Mouse (Mus musculus) left cerebral cortex, postnatal 25 days (tissue): ENCODE data around the gene Slc25a47. TPM values are rescaled to one million over a fixed set of nuclear protein-coding genes. Genes with fewer than 3 reads are reported as not detected.

Source experiments
- DNase-seq, 2 experiments: peaks; one replicate each; pipeline ENCODE4 v3.0.0; 2022; ENCODE audit warnings: low spot score in 2 of 2, mixed read lengths in 1 of 2
- intact Hi-C: fragments of 180-260 bp; cut with DNase I; formaldehyde crosslinking; loops from one replicate; pipeline ENCODE4 v1.15.1; 2025
- total RNA-seq, 2 experiments: library from RNA; stranded (reverse); gene quantifications; 2 replicates each; pipeline ENCODE4 v1.2.3; 2021

Gene Slc25a47
- total RNA-seq, 2 experiments from 2014 or later = 9.5 to 11.4 TPM

DNA sequence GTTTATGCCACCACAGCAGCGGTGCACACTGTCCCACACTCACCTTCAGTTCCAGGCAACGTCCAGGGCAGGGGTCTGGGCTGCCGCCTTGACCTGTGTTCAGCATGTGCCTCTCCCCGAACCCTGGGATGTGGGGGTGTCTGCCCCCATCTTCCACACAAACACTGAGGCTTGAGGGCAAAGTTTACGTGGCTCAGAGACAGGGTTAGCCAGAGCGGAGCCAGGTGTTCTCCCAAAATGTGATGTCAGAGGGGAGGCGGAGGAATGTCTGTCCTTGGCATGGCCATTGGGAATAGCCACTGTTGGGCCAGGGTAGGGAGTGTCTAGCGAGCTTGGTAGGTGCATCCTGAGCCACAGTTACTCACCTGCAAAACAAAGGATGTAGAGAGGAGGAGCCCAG is 17.0 kb downstream of the Slc25a47 start:
- intact Hi-C loops = no loop called here
- no peak for DNase-seq

GRCm38 (mm10) chr12:108855081-108855480 is 19.2 kb downstream of the Slc25a47 start:
- DNase-seq = no peak
- intact Hi-C loops = no loop called here

DNA sequence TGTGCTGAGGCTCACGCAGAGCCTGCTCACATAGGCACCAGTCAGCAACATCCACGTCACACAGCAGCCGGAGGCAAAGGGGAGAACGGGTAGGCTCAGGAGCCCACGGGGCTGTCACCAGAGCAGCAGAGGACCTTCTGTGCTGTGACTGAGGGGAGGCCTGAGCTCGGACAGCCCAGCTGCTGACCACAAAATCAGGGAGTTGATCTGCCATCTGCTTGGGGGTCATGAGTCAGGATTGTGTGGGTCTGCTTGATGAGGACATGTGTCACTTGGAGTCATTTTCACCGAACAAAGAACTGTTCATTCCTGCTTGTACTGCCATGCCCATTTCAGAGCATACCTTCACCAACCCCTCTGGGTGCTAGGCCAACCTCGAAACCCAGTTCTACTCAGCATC is 20.3 kb downstream of the Slc25a47 start:
- no peak for DNase-seq
- intact Hi-C loops = no loop called here

DNA sequence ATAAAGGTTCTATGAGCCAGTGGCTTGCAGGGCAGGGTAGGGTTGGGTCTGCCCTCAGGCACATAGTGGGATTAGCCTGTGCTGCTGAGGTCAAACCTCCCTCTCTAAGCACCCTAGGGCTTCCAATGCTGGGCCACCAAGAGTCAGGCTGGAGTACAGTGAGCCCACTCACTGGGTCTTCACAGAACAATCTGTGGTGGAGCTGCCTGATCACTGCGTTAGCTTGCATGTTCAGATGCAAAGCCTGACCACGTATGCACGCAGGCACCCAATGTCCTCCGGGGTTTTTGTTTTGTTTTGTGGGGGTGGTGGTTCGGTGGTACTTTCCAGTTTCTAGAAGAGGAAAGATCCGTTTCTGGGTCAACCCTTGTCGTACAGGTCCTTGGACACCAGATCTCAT is 21.3 kb downstream of the Slc25a47 start:
- intact Hi-C loops = no loop called here
- no peak for DNase-seq

- intact Hi-C loops = no loop called here
- no peak for DNase-seq
These were observed 21.8 kb downstream of the Slc25a47 start for GRCm38 (mm10) chr12:108857589-108858184.

GRCm38 (mm10) chr12:108858486-108858885 is 22.6 kb downstream of the Slc25a47 start:
- intact Hi-C loops = no loop called here
- no peak for DNase-seq

DNA sequence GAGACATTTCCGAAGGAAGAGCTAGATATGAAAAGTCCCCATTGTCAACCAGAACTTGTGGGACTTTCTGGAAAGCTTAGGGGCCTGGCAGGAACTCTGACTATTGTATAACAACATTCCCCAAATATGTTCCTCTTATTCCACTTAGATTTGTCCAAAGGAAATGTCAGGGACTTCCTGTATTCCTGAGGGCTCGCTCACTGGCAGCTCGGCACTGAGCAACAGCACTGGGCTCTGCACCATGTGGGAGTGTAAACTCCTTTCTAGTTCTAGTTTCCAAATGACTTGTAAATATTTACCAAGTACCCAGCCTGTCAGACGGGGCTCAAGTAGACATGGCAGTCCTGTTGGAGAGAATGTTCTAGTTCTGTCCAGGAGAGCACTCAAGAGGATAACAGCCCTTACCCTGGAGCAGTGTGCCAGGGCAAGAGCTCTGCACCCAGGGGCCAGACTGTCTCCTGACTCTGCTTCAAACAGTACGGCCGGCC is 29.2 kb downstream of the Slc25a47 start:
- no peak for DNase-seq
- intact Hi-C loops = no loop called here

- DNase-seq = no peak
- intact Hi-C loops = no loop called here
These were observed 33.7 kb downstream of the Slc25a47 start for GRCm38 (mm10) chr12:108869575-108869974.

DNA sequence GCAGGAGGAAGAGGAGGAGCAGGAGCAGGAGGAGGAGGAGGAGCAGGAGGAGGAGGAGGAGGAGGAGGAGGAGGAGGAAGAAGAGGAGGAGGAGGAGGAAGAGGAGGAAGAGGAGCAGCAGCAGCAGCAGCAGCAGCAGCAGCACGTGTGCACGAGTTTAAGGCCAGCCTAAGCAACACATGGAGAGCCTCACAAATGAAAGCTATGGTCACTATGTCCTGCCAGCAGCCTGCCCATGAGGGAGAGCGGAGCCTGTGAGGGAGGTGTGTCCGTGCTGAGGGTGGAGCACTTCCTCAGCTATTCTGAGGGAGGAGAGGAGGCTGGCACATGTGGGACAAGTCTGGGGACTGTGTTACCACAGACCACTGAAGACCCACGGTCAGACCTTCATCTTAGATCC is 37.3 kb downstream of the Slc25a47 start:
- intact Hi-C loops = no loop called here
- DNase-seq = no peak

GRCm38 (mm10) chr12:108879138-108879537 is 43.3 kb downstream of the Slc25a47 start:
- DNase-seq = no peak
- intact Hi-C loops = no loop called here

DNA sequence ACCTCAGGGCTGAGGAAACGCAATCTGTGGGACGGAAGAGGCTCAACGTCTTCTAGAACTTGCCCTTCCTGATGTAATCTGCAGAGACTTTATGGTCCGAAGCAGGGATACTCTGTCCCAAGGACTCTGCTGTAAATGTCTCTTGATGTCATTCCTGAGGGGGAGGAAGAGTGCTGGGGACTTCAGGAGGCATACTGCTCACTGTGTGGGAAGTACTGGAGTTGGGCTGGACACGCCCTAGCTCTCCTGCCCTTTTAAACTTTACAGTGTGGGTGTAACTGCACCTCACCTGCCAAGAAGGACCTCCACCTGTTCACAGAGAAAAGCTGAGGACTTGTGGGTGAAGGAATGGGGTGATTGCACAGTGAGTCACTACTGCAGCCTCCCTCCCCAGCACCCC is 44.8 kb downstream of the Slc25a47 start:
- intact Hi-C loops = no loop called here
- no peak for DNase-seq

- no peak for DNase-seq
- intact Hi-C loops = no loop called here
These were observed 45.3 kb downstream of the Slc25a47 start for GRCm38 (mm10) chr12:108881192-108881591.

DNA sequence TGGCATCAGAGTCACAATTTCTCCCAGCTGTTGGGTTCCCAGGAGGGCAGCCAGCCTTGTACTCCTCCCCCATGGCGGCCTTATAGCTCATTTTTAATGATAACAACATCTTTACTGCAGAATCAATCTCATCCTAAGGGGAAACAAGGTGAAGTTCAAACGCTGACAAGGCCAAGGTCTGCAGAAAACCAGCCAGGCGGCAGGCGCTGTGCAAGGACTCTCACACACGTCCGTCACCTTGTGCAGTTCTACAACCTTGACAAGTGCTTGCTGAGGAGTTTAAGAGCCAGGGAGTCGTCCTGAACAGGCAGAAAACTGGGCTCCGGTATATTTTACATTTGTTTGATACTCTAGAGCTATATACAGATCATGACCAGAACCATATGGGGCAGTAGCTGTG is 46.9 kb downstream of the Slc25a47 start:
- DNase-seq = no peak
- intact Hi-C loops = no loop called here

- DNase-seq = no peak
- intact Hi-C loops = no loop called here
These were observed 50.1 kb downstream of the Slc25a47 start for GRCm38 (mm10) chr12:108885906-108886305.

- DNase-seq = no peak
These were observed 51.2 kb downstream of the Slc25a47 start for GRCm38 (mm10) chr12:108887077-108887476.

GRCm38 (mm10) chr12:108888632-108889031 is 52.8 kb downstream of the Slc25a47 start:
- intact Hi-C loops = no loop called here

More at GRCm38 (mm10) chr12:108887077-108887476, 51.2 kb downstream of the Slc25a47 start:
- intact Hi-C loops = no loop called here

DNA sequence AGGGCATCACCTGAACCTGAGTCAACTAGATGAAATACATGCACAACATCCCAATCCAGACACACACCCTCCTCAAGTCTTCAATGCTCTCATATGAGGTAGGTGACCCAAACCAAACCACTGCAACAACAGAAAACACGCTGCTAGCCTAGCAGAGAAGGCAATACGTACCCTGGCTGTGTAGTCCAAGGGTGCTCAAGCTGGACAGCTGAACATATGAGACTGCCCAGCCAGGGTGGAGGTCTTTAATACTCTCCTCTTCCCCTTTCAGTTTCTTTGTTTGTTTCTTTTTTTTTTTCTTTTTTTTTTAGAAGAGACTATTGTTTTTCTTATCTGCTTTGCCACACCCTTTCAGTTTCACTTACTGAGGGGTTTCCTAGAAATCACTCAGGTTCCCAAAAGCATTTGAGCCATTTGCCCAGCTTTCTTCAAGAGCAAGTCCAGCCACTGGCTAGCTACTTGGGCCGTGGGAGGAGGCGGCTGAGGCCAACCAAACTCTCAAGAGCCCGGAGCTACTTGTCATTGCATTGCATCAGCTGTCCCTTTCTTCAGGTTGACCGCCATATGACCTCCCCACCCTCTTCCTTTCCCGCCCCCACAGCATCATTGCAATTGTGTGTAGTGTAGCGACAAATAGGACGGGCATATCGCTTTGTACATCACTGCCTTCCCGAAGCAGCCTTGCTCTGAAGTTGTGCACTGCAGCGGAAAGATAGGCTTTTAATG is 57.3 kb downstream of the Slc25a47 start, which contains the start of gene Wdr25:
TSS of gene Wdr25 (plus strand) at position 643 of the 726 bp plus-strand sequence.
- intact Hi-C loops = no loop called here
- no peak for DNase-seq

More at GRCm38 (mm10) chr12:108888632-108889031, 52.8 kb downstream of the Slc25a47 start:
- no peak for DNase-seq

GRCm38 (mm10) chr12:108893715-108894431 is 58.0 kb downstream of the Slc25a47 start, which contains the start of gene Wars:
Wars (minus strand) TSS chr12:108894174.
- peak; percentile 94 to 98 for DNase-seq
- intact Hi-C loops = no loop called here

GRCm38 (mm10) chr12:108894432-108894816 is 58.6 kb downstream of the Slc25a47 start:
- DNase-seq = no peak
- intact Hi-C loops = no loop called here

DNA sequence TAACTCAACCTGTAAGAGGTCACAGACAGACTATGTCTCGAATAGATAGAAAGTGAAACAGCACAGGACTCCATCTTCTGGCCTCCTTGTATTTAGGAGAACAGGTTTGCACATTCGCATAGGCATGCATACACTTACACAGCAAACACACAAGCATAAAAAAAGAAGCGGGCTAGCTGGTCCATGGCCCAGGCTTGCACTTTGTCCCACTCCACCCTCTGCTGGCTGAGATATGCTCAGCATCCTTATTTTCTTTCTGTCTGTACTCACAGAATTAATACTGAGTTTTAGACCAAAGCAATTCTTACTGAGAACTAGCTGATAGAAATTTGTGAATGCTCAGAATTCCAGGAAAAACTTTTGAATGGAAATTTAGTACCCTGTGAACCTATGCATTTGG is 60.2 kb downstream of the Slc25a47 start:
- DNase-seq = no peak

More for the DNA sequence above, 60.2 kb downstream of the Slc25a47 start:
- intact Hi-C loops = no loop called here
